Mouse (Mus musculus): Measurements from ENCODE around the gene Zfp663.

DNA sequence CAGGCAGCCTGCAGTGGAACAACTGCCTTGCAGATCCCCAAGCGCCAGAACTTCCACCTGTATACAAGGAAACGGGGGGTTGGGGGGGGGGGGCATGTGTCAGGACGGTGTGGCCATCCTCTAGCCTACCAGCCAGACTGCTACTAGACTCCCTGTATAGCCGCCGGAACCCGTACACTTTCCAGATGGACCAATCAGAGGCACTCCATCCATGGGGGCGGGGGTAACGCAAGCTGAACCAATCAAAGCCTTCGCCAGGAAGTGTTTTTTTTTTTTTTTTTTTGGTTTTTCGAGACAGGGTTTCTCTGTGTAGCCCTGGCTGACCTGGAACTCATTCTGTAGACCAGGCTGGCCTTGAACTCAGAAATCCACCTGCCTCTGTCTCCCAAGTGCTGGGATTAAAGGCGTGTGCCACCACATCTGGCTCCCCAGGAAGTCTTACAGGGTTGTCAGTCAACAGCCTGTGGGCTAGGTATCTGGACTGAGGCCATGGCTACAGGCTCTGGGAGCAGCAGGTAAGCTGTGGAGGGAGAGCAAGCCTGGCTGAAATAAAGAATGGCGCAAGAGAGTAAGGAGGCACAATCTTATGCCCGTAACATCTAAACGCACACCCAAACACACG lies 29.7 kb upstream of the Zfp663 start:
- TF ChIP-seq POLR2AphosphoS2 (IDR thresholded peaks at IDR 0.05; ENCODE audit: insufficient read length, low read depth): no peak
- TF ChIP-seq POLR2A (IDR thresholded peaks at IDR 0.05; ENCODE audit: insufficient read length, low read depth): no peak
- TF ChIP-seq TCF3 (IDR thresholded peaks at IDR 0.05; ENCODE audit: insufficient read length, low read depth): no peak
- TF ChIP-seq SRF (IDR thresholded peaks at IDR 0.05; ENCODE audit: control insufficient read depth, insufficient read length, low read depth): no peak
- no peak for TF ChIP-seq TCF12 (IDR thresholded peaks at IDR 0.05; ENCODE audit: insufficient read depth, poor library complexity, severe bottlenecking)
- no peak for TF ChIP-seq MYOD1 (IDR thresholded peaks at IDR 0.05; ENCODE audit: control insufficient read depth in 1 of 3, insufficient read length in 2 of 3, low read depth in 2 of 3)
- no peak for TF ChIP-seq MAX (IDR thresholded peaks at IDR 0.05; ENCODE audit: low read depth)
- no peak for TF ChIP-seq MYOG (IDR thresholded peaks at IDR 0.05; ENCODE audit: control insufficient read depth in 1 of 3, insufficient read depth in 1 of 3, insufficient read length in 2 of 3, low read depth in 2 of 3)
- TF ChIP-seq CEBPB (IDR thresholded peaks at IDR 0.05; ENCODE audit: insufficient read depth, poor library complexity, severe bottlenecking): no peak
